Mouse (Mus musculus) splenic B cell, adult 2 months (primary cell): ENCODE measurements around the gene Cstb.
A peak's percentile ranks its signal among the peaks of the same experiment; 100 is the strongest.

ENCODE experiments used
- DNase-seq: peaks from one replicate; pipeline ENCODE4 v3.0.0-alpha.2; 2011; ENCODE audit warnings: low read depth, low spot score
- H3K27me3 ChIP-seq: 2 replicates; pipeline ENCODE4 v1.6.1; 2012; ENCODE audit warnings: mild to moderate bottlenecking, low read length, moderate library complexity, mixed read lengths; ENCODE audit not compliant: control insufficient read depth, poor library complexity, insufficient read depth, severe bottlenecking
- H3K36me3 ChIP-seq: 2 replicates; pipeline ENCODE4 v1.6.1; 2012; ENCODE audit warnings: mild to moderate bottlenecking, low read length, moderate library complexity, mixed read lengths; ENCODE audit not compliant: control insufficient read depth, poor library complexity, insufficient read depth, severe bottlenecking

Cstb gene

DNA sequence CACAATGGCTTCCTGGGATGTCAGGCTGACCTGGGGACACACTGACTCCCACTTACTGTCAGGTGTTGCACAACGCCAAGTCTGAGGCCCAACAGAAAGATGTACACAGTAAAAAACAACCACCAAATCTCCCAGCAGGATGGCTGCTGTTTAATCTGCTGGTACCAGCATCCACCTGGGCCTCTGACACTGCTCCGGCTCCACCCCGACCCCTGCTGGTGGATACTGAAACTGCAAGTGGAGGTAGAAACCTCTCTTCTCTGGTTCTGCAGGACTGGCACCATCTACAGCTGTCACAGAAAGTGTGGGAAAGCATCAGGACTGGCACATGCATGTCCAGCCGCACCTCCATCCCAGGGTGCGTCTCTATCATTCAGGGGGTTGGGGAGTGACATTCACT, 12.6 kb downstream of the Cstb start:
- H3K36me3 ChIP-seq: no peaks in the 10 kb centered on the region
- peak; percentile 82 for DNase-seq
- no peaks in the 10 kb centered on the region for H3K27me3 ChIP-seq

DNA sequence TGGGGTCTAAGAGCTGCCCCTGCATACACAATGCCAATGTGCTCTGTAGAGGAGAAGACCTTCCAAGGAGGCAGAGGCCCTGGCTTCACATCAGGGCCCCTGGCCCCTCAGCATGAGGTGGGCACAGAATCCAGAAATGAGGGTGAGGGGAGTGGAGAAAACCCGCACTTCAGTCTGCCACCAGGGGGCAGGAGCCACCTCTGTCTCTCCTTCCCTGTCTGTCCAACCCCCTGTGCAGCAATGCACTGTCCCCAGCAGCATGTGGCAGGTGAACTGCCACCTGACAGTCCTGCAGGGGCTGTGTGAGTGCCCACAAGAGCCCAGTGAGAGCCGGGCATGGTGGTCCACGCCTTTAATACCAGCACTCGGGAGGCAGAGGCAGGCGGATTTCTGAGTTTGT, 14.1 kb downstream of the Cstb start:
- Histone ChIP-seq H3K36me3 (no peaks in the 10 kb centered on the region), H3K27me3 (no peaks in the 10 kb centered on the region)
- peak; percentile 52 for DNase-seq

DNA sequence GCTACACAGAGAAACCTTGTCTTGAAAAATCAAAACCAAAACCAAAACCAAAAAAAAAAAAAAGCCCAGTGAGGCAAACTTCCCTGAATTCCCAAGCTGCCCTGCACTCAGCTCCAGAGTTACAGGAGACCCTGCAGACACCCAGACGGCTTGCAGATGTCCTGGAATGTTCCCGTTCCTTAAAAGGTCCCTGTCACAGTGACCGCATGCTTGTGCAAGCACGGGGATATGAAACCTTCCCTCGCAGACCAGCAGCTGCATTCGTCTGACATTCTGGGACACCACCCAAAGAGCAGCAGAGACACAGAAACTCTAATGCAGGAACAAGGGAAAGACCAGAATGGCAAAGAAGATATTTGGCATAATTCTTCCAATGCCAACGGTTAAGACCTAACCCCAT, 14.5 kb downstream of the Cstb start:
- no peaks in the 10 kb centered on the region for H3K36me3 ChIP-seq
- no peaks in the 10 kb centered on the region for H3K27me3 ChIP-seq
- no peak for DNase-seq

DNA sequence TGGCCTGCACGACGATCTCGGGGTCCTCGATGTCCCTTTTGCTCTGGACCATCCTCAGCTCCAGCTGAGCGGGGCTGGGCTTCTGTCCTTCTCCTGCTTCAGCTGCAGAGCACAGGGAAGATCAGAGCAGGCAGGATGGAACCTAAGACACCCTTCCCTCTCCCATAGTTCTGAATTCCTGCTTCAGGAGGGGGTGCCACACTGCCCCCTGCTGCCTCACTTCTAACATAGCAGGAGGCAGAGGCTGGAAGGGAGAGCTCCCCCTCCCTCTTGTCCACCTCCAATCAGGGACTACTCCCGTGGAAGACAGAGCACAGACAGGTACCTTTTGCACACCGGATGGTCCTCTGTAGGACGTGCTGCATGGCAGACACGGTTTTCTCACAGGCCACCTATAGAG, 15.3 kb downstream of the Cstb start:
- Histone ChIP-seq H3K27me3 (no peaks in the 10 kb centered on the region), H3K36me3 (peaks cover 2% of the 10 kb centered on the region; the same call in 1 of the 2 replicates)
- peak; percentile 41 for DNase-seq

DNA sequence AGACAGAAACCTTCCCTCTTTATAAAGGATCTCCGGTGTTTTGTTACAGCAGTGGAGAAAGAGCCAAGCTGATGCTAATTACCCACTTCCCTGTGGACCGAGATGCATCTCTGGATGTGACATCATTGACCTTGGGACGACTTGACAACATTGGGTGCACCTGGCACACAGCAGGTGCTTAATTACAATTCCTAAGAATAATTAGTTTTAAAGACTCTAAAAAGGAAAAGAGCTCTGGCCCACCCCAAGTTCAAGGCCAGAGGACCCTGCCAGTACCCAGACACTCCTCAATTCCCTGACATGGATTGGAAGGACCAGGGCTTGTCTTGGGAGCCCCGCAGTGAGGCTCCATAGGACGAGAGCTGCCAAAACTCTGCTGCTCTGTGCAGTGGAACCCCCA, 16.1 kb downstream of the Cstb start:
- DNase-seq: no peak

DNA sequence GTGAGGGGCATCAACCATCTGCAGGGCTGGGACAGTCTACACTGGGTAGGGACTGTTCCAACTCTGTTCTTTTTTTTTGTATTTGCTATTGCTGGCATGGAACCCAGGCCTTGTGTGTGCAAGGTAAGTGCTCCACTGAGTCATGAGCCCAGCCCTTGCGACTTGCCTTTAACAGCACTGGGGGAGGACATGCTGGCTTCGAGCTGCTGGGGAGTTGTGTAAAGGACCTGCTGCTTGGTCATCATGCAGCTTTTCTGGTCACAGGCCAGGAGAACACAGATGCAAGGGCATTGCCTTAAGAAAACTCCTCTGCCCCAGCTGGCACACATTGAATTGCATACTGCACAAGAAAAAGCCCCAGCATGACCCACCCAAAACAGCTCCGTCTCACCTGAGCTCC, 16.8 kb downstream of the Cstb start:
- peaks cover 2% of the 10 kb centered on the region for H3K36me3 ChIP-seq
- no peaks in the 10 kb centered on the region for H3K27me3 ChIP-seq
- DNase-seq: no peak

More for the DNA sequence above, 16.1 kb downstream of the Cstb start:
- Histone ChIP-seq H3K27me3 (no peaks in the 10 kb centered on the region), H3K36me3 (peaks cover 2% of the 10 kb centered on the region)

DNA sequence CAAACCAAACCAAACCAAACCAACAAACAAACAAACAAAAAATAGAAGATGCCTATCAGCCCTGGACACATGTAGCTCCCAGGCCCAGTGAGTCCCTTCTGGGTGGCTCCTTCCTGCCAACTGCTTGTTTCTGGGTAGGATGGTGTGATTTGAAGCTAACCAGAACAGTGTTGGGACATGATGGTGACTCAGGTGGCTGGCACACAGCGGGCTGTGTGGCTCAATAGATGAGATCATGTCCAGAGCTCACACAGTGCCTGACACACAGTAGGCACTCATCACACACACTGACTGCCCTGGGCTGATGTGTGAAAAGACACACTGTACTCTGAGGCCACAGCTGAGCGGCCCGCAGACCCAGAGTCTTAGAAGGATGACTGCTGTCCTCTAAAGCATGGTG, 20.7 kb downstream of the Cstb start:
- H3K36me3 ChIP-seq: peaks cover 2% of the 10 kb centered on the region
- no peaks in the 10 kb centered on the region for H3K27me3 ChIP-seq
- DNase-seq: no peak

DNA sequence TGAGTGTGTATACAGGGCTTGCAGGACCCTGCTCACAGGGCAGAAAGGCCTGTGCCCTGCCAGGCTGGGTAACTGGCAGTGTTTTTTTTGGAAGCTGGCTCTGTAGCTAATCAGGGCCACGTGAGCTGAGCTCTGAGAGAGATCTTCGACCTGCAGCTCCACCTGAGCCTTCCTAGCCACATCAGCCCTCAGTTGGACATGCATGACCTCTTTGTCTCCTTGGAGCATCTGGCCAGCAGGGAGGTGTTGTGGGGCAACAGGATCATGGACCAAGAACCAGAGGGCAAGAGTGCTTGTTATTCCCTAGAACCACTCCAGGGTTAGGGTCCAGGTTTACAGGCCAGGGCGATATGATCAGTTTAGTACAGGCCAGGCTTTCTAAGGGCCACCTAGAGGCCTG, 21.9 kb downstream of the Cstb start:
- no peak for DNase-seq
- H3K27me3 ChIP-seq: no peaks in the 10 kb centered on the region
- H3K36me3 ChIP-seq: peaks cover 2% of the 10 kb centered on the region

DNA sequence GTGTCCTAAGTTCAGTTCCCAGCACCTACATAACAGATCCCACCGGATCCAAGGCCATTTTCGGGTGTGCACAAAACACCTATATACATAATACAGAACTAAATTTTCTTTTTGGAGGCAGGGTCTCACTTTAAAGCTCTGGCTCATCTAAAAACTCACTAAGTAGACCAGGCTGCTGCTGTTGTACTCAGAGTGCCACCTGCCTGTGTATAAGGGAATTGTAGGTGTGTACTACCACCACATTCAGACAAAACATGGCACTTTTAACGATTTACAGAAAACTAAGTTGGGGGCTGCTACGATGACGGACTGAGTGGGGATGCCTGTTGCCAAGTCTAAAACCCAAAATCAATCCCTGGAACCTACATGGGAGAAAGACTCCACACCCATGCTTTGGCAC, 25.3 kb downstream of the Cstb start:
- no peak for DNase-seq
- Histone ChIP-seq H3K27me3 (no peaks in the 10 kb centered on the region), H3K36me3 (no peaks in the 10 kb centered on the region; the same call in none of the 2 replicates)

DNA sequence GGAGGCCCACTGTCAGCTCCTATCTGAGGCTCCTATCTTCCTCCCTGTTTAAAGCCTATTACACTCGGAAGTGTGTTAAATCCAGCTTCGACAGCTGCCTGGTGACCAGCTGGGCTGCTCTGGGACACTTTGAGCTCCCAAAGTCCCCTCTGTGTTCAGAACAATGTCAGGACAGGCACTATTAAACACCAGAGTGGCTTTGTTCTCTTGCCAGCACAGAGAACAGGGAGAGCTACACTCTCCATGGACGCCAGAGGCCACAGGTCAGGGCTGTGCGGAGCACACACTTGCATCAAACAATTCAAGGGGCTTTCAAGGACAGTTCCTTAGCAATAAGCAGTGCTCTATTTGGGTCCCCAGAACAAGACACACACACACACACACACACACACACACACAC, 27.2 kb downstream of the Cstb start:
- H3K36me3 ChIP-seq: no peaks in the 10 kb centered on the region; the same call in 1 of the 2 replicates
- DNase-seq: no peak
- H3K27me3 ChIP-seq: no peaks in the 10 kb centered on the region

DNA sequence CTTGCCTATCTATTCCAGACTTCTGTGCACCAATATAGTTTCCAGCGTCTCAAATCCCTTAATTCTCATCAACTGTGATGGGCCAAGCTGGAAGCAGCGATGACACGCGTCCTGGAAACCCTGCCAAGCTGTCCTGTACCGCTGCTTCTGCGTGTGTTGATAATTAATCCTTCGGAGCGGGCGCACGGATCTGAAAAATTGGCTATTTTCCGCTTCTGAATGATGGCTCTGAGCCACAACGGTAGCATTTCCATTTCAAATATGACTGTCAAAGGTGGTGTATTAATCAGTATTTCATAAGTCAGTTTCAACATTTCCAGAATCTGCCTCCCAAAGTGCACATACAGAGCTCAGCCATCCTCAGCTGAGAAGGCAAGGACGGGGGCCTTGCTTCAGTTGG, 31.2 kb downstream of the Cstb start:
- DNase-seq: no peak
- H3K27me3 ChIP-seq: no peaks in the 10 kb centered on the region
- H3K36me3 ChIP-seq: no peaks in the 10 kb centered on the region

DNA sequence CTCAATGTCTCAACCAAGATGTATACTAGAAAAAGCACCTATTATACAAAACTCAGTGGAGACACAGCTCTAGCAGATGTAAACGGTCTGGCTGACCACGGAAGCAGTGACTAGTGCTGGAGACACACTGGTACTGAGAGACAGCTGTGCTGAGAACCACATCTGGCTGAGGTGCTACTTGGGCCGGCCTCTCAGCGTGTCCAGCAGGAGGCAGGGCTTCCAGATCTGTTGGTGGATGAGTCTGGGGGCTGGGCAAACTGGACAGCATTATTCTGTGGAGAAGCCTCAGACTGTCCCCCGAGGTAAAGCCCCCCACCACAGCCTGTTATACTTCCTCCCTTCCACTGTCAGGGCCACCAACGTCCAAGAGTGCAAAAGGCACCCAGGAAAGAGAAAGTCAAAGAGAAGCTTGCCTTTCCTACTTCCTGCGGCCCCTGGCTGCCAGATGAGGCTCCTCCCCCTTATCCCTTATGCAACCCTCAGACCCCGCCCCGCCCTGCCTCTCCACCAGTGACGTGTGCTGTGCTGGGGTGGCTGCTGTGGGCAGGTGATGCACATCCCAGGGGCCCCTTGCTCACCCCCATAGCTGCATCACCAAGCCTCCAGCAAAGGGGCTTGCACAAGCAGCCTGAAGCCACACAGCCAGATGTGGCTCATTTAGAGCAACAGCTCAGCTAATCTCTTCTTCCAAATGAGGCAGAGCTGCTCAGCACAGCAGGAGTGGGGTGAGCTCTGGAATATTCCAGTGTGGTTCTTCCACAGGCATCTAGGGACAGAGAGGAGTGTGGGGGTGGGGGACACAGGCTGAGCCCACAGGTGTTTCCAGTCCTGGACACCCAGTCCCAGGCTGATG, 32.3 kb downstream of the Cstb start:
- H3K36me3 ChIP-seq: no peaks in the 10 kb centered on the region
- DNase-seq: peak; percentile 72
- H3K27me3 ChIP-seq: no peaks in the 10 kb centered on the region

DNA sequence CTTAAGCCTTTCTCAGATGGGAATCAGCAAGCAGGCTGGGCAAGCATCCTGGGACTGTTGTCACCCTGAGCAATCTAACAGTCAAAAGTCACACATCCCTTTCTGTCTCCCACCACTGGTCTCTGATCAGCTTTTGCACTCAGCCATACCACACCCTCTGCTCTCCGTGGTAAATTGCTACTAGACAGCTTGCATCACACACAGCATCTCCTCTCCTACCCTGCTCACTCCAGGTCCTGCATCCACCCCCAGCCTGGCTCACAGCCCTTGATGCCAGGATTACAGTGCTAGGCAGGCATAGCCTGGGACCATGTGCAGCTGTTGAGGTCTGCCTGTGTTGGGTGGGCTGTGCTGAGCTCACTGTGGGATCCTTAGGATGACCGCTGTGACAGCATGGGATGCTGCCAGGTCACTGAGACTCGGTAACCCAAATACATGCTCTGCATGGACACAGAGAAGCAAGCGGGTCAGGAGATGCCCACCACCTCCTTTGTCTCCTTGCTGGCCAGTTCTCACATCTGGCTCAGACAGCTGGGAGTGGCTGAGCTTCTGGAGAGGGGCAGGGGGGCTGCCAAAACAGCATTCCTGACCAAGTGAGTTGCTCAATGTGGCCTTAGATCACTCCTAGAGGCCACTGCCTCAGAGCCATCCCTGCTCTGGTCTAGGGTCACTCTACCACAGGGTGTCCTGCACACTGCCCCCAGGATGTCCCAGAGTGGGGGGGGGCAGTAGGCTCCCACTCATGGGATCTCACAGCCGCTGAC, 33.1 kb downstream of the Cstb start:
- no peak for DNase-seq

DNA sequence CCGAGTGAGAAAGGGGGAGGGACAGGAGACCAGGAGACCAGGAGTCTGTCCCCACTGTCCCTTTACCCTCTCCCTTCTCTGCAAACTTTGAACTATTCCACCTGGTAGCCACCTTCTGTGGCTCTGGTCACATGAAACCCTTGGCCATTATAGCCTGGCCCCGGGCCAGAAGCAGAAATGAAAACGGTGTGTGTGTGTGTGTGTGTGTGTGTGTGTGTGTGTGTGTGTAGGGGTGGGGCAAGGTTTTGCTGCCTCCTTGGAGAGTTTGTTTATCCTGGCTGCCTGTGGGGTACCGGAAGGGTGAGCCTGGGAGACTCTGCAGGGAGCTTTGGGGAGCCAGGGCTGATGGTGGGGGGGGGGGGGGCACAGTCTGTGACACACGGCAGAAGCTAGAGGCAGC, 35.0 kb downstream of the Cstb start:
- H3K27me3 ChIP-seq: no peaks in the 10 kb centered on the region
- no peak for DNase-seq
- no peaks in the 10 kb centered on the region for H3K36me3 ChIP-seq

More for the DNA sequence above, 33.1 kb downstream of the Cstb start:
- Histone ChIP-seq H3K36me3 (no peaks in the 10 kb centered on the region), H3K27me3 (no peaks in the 10 kb centered on the region)

DNA sequence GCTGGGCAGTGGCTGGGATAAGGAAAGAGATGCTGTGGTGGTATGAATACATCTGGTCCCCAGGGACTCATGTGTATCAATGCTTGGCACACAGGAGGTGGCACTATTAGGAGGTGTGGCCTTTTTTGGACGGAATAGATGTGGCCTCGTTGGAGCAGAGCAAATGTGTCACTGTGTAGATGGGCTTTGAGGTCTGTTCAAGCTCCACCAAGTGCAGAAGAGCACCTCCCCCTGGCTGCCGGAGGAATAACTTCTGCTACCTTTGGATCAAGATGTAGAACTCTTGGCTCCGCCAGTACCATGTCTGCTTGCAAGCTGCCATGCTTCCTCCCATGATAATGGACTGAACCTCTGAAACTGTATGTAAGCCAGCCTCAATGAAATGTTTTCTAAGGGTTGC, 36.3 kb downstream of the Cstb start:
- Histone ChIP-seq H3K36me3 (no peaks in the 10 kb centered on the region), H3K27me3 (no peaks in the 10 kb centered on the region)
- DNase-seq: peak; percentile 51
